Comparison of ENCODE assay signal across 8 mouse cellular contexts in genomic region chr11:62675480-62676289, GRCm38 (mm10). TPM values are rescaled to one million over a fixed set of nuclear protein-coding genes. Genes with fewer than 3 reads are reported as not detected.
DNase-seq lines count a peak whose midpoint lies in the region; ATAC-seq lines count a peak whose summit lies in the region.

No protein-coding gene starts in this region.

- H3K4me1 ChIP-seq in hindbrain, embryonic 15.5 days (replicated peaks), result peaks cover 5% of the 10 kb centered on the region

- H3K9ac ChIP-seq in hindbrain, embryonic 15.5 days, result peak overlapping the region; percentile 28; the same call in 1 of the 2 replicates

- no peaks in the 10 kb centered on the region for H3K9me3 ChIP-seq in hindbrain, embryonic 15.5 days

- H3K4me3 ChIP-seq in hindbrain, embryonic 15.5 days, result no peak overlapping the region; the same call in 1 of the 2 replicates

- peak; percentile 85 for DNase-seq in WW6 (ENCODE audit: low read depth, low spot score)
- peak; percentile 63 to 72 for DNase-seq in cerebellum, postnatal 25 days
- DNase-seq in frontal cortex, postnatal 36 days (ENCODE audit: low spot score in 2 of 2), result peak; percentile 54 to 81
- DNase-seq in left cerebral cortex, adult 11 months (ENCODE audit: low spot score), result peak; percentile 64
- peak; percentile 89 for DNase-seq in lung, postnatal 36 days
- DNase-seq in retina, postnatal 1 day, result peak; percentile 94
- DNase-seq in yolk sac, embryonic 10.5 days (ENCODE audit: low spot score), result peak; percentile 72

- peak; percentile 96 for ATAC-seq in hindbrain, embryonic 15.5 days (ENCODE audit: low FRiP score, low read depth)

- H3K36me3 ChIP-seq in hindbrain, embryonic 15.5 days, result no peaks in the 10 kb centered on the region

- WGBS in hindbrain, embryonic 15.5 days, result 19% methylated on average over 17 of the region's 17 CpGs

- no peaks in the 10 kb centered on the region for H3K27me3 ChIP-seq in hindbrain, embryonic 15.5 days

- H3K27ac ChIP-seq in hindbrain, embryonic 15.5 days (replicated peaks), result no peak overlapping the region

- H3K4me2 ChIP-seq in hindbrain, embryonic 15.5 days, result peak overlapping the region; percentile 53

RNA-seq across cellular contexts. Expression of gene Mmgt2, which starts 27.2 kb away (rescaled TPM):
- 23.7 and 26.4 TPM in 2 replicates for polyA plus RNA-seq in hindbrain, embryonic 15.5 days (2015; fragmentation: Nextera tagmentation; extraction: Ambion mirVana)

RNA-seq across cellular contexts. Expression of gene Lrrc75a, which starts 27.4 kb away (rescaled TPM):
- 12.4 and 12.9 TPM in 2 replicates for polyA plus RNA-seq in hindbrain, embryonic 15.5 days (2015; fragmentation: Nextera tagmentation; extraction: Ambion mirVana)

RNA-seq across cellular contexts. Expression of gene Zfp287, which starts 56.0 kb away (rescaled TPM):
- polyA plus RNA-seq in hindbrain, embryonic 15.5 days (2015; fragmentation: Nextera tagmentation; extraction: Ambion mirVana), result 17.6 and 20.2 TPM in 2 replicates
